Mouse (Mus musculus) left cerebral cortex, adult 8-10 months (tissue): Measurements from ENCODE around the gene Anapc2. TPM values are rescaled to one million over a fixed set of nuclear protein-coding genes. Genes with fewer than 3 reads are reported as not detected.

Source experiments
- DNase-seq, 2 experiments: peaks; one replicate each; pipeline ENCODE4 v3.0.0; 2022; ENCODE audit warnings: low spot score in 2 of 2
- total RNA-seq, 4 experiments: library from RNA; stranded (reverse); gene quantifications; 2 replicates each; pipeline ENCODE4 v1.2.4; 2022

The Anapc2 gene
- total RNA-seq, 4 experiments from 2014 or later: 88.6 to 111 (median 96.9) TPM

DNA sequence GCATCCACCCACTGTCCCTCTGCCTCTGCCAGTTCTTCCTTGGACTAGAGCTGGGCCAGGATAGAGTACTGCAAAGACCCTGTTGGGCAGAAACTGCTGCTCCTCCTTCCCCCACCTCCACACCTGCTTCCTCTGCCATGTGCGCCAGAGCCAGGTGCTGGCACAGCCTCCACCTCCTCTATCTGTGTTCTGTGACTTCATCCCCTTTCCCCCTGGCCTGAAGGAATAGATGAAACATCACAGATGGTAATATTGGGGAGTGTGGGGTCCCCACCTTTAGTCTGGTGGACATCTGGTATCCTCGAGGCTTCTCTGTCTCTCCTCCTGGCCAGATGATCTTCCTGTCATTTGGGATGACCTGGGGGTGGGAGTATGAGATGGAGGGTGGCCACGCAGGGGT is 31.2 kb downstream of the Anapc2 start:
- no peak for DNase-seq

DNA sequence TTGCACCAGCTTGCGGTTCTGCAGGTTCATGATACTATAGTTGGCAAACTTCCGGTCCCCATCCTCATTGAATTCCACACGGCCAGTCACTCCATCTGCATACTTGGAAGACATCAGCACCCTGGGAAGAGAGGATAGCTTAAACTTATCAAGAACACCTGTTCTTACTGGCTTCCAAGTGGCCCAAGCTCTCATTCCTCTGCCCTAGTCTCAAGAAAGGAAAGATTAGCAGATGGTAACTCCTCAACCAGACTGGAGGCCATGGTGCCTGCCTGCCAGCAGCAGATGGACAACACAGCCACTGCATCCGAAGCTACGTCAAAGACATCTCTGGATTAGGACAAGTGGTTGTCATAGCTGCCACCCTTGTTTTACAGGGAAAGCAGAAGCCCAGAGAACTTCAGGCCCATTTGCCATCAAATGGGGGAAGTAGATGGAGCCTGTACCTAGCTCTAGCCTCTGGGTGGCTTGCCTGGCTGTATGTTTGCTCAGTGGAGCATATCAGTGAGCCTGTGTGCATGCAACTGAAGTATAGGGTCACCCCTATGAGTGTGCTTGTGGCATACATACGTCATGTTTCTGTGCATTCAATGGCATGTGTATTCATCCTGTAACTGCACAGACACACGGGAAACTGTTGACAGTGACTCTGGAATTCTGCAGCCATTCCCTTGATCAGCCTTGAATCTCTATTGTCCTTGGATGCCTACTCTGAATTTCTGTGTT is 31.8 kb downstream of the Anapc2 start:
- DNase-seq: no peak

DNA sequence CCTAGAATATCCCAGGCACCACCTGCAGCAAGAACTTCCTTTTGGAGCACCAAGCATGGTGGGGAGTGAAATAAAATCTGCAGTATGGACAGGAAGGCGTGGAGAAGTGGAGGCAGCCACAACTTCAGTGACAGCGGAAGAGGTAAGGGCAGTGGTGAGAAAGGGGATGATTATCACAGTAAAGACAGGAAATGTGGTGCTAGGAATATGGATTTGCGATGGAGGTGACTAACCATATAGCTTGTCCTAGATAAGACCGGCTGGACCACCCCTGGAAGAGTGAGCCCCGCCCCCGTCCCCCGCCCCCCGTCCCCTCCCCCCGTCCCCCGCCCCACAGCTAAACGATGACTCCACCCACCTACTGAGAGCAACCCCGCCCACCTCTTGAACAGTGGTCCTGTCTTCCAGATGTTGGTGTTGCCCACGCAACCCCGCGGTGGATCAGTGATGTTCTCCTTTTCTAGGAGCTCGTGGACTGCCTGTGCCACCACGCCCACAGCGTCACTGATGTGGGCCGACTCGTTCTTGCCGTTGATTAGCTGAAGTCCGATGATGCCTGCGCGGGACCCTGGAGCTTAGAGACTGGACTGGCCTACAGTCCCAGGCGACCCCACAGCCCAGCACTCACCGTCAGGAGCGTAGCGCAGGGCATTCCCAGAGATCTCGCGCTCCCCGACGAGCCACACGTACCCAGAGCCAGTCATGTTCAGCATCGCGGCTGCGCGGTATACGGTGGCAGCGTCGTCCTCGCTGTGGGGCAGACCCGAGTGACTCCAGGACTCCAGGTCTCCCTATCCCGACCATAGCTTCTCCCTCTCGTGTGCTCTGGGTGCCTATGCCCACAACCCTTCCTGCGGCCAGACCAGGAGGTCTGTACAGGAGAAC is 32.6 kb downstream of the Anapc2 start:
- peak in 1 of 2 experiments; percentile 73 for DNase-seq

DNA sequence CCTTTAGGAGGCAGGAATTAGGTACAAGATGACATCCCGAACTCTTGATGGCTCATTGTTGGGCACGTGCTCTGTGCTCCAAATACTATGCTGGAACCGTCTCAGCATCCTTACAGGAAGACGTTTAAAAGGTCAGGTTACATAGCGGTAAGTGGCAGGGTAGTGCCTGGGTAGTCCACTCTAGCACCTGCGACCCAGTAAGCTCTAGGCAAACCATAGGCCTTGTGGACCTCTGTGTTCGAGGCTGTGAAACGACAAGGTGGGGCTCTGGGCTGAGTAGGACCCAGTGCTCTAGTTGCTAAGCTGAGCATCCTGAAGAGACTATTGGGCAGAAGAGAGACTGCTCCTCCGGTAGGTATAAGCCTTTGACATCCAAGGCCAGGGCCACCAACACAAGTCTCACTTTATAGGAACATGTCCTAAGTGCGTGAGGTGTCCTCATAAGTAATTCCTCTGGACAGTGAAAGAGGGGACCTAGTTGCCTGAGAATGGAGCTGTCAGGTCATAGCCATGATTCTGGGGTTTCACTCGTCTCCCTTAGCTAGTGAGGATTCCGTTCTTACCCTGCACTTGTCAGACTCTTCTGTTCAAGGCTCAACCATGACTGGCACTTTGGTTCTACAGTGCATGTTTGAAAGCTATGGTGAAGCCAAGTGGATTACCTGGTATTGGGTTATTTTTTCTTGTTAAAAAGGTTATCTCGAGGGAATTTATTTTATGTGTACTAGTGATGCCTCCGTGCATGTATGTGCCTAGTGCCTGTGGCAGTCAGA is 33.5 kb downstream of the Anapc2 start:
- DNase-seq: no peak

DNA sequence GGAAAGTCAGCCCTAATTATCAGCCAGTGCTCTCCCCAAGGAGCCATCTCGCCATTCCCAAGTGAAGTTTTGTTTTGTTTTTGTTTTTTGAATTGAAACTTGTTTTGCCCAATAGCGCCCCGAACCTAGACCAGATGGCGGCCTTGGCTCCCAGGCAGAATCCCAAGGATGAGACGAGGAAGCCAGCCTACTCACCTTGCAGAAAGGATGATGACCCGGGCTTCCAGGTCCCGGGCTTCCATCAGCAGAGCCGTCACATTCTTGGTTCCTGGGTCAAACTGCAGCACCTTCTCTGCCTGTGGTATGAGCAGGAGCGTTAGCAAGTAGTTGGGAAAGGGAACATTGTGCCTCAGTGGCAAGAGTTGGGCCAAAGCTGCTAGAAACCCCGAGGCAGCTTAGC is 37.9 kb downstream of the Anapc2 start:
- no peak for DNase-seq

DNA sequence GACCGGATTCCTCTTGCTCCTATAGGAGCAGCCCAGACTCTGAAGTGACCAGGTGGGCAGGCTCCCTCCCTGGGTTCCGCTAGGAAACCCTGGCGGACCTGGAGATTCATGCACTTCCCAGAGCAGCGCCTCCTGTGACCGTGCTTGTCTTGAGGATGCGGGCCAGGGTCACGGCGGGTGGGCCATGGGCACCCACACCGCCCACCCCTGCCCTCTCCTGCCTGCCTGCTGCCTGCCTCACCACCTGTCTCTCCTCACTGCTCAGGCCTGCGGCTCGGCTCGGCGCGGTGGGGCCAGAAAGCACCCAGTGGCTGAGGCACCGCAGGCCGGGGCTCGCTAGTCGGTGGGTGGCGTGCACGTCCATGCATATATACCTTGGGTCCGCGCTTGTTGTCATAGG is 38.7 kb downstream of the Anapc2 start:
- no peak for DNase-seq

DNA sequence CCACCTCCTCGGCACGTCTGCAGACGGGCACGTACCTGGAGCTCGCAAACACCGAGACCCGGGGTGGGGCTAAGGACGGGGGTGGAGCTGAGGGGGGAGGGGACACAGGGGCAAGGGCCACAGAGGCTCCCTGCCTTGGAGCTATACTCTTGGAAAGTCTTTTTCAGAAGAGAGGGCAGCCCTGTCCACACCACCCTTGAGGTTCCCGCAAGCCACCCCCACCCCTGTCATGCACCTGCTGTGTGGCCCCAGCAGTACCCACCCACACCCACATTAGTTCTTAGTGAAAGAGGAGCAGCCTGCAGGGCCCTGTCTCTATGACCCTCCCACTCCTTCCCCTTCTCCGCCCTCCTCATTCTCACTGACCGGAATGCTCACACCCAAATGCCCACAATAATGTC is 39.2 kb downstream of the Anapc2 start:
- DNase-seq: no peak

DNA sequence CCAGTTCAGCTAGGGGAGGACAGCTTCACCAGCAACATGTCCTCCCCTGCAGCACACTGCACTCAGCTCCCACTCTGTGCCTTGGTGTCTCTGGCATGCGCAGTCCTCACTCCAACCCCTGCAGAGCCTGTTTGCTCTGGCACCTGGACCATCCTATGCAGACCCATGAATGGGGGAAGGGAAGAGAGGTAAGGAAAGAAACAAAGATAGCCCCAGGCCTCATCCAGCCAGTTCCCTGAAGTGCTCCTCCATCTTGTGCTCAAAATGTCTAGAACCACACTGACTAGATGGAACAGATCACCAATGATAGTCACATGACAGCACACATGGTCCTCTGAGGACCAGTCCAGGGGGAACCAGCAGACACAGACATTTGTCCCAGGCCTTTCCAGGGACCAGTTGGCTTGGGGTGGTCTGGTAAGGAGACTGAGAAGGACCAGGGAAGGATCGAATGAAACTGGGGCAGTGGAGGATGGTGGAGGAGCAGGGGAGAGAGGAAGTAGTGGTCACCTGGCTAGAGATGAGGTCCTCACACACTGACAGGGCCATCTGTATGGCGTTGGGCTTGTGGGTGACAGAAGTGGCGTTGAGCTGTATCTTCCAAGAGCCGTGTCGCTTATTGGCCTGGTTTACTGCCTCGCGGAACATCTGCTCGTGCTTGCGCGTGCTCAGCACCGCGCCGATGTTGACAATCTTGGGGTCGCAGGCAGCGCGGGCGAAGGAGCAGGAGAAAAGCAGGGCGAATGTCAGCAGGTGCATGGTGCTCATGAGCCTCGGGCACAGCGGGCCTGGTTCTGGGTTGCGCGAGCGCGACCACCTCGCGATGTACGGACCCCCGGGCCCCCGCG is 46.1 kb downstream of the Anapc2 start:
- DNase-seq: no peak

DNA sequence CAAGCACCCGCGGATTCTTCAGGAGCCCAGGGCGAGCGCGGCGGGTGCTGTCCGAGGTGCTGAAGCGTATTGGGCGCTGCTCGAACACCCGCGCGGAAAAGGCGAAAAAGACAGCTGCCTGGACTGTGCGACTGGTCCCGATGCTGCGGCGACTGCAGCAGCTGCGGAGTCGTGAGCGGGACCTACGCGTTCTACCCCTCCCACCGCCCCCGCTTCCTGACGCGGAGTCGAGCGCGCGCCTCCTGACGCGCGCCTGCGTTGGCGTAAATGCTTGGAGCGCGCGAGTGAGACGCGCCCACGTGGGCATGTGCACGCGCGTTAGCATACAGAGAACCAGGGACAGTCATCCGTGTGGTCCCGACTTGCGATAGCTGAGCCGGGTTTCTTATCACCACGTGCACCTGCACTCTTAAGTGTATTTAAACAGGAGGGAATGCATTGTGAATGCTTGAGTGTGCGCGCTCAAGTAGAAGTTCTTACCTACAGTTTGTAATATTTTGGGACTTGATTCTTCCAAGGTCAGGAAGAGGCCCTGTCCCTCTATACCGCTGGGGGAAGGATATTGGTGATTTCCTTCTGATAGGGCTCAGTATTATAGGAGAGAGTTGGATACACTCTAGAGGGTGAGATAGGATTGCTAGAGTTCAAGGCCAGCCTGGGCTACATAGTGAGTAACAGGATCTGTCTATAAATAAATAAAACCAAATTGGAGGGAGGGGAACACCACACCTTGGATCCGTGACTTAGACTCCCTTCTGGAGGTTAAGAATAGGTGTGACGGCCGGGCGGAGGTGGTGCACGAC is 46.9 kb downstream of the Anapc2 start, which contains the start of gene Grin1:
TSS of gene Grin1 (minus strand) at position 217 of the 803 bp plus-strand sequence.
- DNase-seq: peak; percentile 68 to 91

DNA sequence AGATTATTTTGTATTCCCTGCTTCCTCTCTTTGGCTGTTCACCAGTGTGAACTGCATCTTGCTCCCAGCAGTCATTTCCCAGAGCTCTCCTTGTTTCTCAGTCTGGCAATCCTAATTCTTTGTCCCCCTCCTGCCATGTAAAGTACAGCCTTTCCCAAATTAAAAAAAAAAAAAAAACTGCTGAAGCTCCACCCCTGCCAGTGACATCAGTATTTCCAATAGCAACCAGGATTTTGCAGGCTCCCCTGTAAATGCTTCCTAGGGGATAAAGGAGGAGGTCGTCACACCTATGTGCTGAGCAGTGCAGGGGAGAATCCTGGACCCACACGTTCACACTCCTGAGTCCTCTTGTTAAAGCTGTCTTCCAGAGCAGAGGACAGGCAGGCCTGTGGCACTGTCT is 47.8 kb downstream of the Anapc2 start:
- no peak for DNase-seq

DNA sequence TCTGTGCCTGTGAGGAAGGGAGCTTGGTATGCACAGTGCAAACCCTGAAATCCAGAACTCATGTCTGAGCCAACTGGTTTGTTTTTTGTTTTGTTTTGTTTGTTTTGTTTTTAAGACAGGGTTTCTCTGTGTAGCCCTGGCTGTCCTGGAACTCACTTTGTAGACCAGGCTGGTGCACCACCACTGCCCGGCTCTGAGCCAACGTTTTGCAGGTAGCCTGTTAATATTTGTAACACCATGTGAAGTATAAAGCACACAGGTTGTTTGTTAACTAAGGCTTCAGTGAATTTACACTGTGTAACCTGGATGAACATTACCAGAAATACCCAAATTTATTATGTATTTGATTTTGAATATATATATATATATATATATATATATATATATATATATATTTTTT is 53.8 kb downstream of the Anapc2 start:
- no peak for DNase-seq

DNA sequence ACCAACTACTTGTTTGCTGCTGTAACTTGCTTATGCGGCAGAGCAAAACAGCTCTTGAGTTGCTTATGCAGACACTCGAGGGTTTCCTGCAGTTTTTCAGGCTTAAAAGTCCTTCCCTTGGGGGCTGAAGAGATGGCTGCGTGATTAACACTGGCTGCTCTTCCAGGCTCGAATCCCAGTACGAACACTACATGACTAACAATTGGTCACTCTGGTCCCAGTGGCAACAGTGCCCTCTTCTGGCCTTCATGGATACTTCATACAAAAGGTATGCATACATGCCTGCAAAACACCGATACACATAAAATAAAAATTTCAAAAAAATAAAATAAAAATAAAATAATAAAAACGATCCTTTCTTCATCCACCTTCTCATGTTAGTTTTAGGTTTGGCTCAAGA is 56.2 kb downstream of the Anapc2 start:
- no peak for DNase-seq

DNA sequence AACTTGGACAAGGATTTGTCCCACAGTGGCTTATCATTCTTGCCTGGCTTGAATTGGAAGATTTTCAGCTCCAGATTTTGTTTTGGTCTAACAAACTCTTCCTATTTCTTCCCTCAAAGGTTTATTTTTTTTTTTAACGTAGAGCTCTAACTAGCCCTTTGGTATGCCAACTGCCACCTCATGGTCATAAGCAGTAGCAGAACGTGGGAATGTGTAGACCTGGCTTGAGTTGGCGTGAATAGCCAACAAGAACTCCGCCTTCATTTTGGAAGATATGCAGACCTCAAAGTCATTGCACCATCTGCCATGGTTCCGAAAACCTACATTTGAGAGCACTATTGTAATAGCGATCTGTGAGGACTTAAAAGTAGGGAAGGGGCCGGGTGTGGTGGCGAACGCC is 59.2 kb downstream of the Anapc2 start:
- DNase-seq: no peak

DNA sequence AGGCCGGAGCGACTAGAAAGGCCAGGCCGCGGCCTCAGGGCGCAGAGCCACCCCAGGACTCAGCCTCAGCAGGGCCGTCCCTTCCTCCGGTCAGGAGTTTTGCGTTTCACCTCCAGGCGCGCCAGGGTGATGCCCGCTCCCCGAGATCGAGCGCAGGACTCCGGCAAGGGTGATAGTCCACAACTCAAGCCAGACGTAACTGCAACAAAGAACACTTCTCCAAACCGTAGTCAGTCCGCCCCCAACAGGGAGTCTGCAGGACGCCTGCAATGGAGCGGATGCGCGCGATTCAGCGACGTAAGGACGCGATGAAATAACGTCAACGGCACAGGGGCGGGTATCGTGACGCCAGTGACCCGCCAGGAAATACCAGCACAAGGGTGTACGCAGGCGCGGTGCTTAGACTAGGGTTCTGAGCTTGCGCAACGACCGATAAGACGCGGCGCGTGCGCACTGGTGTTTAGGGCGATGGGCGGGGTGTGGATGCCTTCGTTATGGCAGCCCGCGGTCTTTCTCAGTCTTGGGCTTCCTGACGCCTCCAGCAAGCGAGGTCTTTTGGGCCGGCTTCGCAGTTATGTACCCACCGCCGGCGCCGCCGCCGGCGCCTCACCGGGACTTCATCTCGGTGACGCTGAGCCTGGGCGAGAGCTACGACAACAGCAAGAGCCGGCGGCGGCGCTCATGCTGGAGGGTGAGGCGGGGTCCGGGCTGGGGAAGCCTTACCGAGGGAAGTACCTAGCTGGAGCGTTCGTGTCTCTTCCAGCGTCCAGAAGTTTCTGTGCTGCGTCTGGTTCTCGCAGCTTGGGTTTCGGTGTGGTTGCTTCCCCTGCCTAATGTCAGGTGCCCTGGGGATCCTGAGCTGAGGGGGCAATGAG is 60.2 kb downstream of the Anapc2 start, which contains the start of gene Man1b1:
TSS of gene Man1b1 (plus strand) at position 53 of the 875 bp plus-strand sequence.
- DNase-seq: peak; percentile 99

DNA sequence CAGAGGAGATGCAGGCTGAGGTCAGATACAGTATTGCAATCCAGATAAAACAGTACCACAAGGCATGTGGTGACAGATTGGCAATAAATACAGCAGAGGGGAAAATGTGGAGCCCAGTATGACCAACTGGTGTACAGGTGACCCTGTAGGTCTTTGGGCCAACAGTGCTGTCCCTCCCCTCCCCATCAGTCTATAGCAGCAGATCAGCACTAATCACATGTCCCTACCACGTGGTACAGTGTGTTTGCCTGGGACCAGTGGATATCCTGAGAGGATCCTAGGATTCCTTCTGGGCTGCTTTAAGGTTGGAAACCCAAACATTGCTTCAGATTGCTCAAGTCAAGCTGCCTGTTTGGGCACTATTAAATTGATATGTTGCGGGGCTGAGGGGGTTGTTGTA is 61.3 kb downstream of the Anapc2 start:
- no peak for DNase-seq
